Mouse (Mus musculus) layer of hippocampus, adult 11-12 months (tissue): ENCODE measurements at regions not wholly inside any gene's neighbourhood (a gene's known extent, or its start where the extent isn't known, plus 50 kb on each side); places are given as distances from the start of the nearest gene placed in this dataset.

Source experiments
- DNase-seq: peaks from one replicate; pipeline ENCODE4 v3.0.0; 2022; ENCODE audit warnings: low spot score

GRCm38 (mm10) chr3:50813760-50814400 lies 370.5 kb upstream of the Slc7a11 start:
- no peak for DNase-seq

GRCm38 (mm10) chr3:50815716-50816115 lies 372.3 kb upstream of the Slc7a11 start:
- no peak for DNase-seq

DNA sequence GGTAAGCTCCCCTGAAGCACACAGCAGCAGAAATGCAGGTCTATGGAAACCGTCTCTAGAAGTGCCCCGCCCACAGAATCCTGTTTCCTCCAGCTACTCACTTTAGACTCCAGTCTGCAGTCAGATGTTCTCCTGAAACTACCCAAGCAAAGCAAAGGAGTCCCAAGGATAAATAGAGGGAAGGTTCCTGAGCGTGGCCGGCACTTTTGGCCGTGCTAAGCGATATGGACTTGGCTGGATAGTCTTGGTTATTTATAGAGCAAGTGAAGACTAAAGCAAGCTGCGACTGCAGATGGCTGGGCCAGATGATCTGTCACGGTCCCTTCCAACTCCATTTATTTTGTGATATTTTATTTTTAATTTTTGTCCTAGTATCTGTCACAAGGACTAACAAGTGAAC lies 373.1 kb upstream of the Slc7a11 start:
- peak; percentile 64 for DNase-seq

DNA sequence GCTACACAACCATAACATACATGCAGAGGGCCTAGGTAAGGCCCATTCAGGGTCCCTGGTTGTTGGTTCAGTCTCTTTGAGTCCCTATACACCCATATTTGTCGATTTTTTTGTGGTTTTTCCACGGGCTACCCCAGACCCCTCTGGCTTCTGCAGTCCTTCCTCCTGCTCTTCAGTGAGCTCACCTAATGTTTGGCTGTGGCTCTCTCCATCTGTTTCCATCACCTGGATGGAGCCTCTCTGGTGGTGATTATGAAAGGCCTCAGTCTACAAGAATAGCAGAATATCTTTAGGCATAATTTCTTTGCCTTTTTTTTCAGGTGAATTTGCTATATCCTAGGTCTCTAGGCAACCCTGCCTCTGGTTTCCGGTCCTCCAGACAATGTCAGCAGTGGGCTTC lies 373.9 kb upstream of the Slc7a11 start:
- no peak for DNase-seq

- no peak for DNase-seq
Measured at GRCm38 (mm10) chr3:50820776-50821175, 377.4 kb upstream of the Slc7a11 start.

- no peak for DNase-seq
Measured at GRCm38 (mm10) chr3:50825534-50826423, 382.4 kb upstream of the Slc7a11 start.

DNA sequence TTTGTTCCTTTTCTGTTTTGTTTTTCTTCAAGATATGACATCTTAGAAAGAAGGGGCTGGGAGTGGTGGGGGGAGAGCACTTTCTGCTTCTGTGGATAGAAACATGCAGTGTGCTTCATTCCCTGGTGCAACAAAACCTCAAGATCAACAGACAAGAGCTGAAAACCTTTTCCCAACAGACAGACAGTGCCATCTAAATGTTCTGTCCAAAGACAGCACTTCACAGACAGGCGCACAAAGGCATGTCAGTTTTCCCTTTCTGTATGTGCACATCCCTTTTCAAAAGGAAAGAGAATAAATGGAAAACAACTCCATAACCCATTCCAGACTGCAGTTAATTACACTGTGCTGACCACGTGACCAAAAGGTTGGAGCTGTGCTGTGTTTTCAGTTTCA lies 383.0 kb upstream of the Slc7a11 start:
- no peak for DNase-seq

DNA sequence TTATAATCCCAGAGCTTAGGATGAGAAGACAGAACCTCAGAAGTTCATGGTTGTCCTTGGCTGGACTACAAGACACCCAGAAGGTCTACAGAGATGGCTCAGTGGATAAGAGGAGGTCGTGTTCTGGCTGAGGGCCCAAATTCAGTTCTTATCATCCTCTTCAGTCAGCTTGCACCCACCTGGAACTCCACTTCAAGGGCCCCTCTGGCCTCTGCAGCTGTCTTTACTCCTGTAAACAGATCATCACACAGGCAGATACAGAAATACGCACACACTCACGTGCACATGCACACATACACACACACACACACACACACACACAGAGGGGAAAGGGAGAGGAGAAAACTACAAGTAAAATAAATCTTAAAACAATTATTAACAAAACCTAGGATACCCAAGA lies 385.8 kb upstream of the Slc7a11 start:
- DNase-seq = no peak

GRCm38 (mm10) chr3:50830446-50830845 lies 387.0 kb upstream of the Slc7a11 start:
- no peak for DNase-seq

DNA sequence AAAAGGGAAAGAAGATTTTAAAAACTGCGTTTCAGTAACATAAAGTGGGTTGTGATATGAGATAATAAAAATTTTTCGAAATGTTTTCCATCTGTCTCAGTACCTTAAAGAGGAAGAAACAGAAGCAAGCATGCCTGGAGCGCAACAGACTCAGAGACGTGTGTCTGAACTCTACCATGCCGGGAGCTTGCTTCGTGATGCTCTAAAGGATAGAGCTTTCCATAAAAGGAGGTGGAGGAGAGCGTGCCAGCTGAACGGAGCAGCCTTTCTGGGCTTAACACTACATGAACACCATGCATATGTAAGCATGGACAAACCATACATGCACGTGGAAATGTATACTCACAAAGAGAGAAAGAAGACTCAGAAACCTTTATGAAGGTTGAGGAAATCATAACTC lies 387.5 kb upstream of the Slc7a11 start:
- no peak for DNase-seq

DNA sequence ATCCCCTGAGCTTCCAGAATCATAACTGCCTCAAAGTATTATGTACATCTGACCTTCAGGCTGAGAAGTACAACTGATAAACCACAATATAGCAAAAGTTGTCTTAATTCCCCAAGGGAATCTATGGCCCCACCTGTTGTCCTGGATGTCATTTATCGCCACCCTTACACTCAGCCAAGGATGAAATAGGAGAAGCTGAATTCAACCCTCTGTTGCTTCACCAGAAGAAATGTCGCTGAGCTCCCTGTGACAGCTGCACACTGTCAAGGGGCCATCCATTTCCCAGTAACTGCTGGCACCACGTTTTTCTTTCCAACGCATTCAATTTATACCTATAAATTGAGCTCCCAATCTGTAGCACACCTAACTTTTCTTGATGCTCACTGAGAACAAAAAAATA lies 382.0 kb upstream of the Noct start:
- DNase-seq = no peak

DNA sequence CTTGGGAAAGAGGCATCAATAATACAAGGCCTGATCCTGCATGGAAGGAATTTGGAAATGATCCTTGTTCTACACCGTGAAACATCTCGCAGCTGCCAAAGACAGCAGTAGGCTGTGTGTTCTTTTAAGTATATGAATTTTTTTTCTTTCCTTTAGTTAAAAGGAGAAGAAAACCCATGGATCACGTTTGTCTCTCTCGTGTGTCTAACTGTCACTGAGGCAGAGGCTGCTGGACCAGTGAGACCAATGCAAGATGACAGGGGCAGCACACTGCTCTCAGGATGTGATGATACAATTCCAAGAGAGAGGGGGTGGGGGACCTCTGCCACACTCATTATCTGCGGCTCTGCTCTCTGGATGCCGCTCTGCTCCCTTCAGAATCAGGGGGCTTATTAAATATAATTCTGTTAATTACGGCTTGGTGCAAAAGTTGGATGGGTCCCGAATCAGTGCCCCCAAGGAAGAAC lies 379.4 kb upstream of the Noct start:
- DNase-seq = no peak

DNA sequence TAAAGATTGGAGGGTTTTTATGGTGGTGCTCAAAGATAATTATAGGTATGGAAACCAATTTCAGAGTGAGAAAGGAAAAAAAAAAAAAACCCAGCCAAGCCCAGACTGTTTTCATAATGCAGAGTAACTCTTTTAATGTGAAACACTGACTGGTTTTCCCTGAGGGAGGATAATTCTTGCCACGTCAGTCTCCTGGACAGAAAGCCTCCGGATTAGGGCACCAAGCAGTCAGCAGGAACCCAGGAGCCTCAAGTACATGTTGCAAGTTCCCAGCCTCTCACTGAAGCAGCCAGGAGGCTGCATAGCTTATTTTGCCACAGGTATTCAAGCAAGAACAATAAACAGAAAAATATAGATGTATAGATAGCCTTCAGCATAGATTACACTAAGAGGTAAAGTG lies 378.9 kb upstream of the Noct start:
- no peak for DNase-seq

DNA sequence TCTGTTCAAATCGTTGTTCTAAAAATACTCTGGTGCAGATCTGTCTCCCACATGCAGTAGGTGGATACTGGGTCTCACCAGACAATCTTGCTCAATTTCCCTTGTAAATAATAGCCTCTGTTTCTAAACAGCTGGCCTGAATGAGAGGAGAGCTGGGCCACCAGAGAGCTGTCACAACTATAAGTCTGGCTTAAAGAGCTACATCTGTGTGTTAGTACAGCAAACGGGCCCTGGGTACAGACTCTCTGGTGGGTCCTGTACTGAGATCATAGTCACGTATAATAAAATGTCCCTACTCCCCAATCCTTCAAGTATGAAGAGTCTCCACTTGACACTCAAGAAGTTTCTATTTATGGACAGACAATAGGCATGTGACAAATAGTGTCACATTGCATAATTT lies 375.7 kb upstream of the Noct start:
- DNase-seq = no peak

DNA sequence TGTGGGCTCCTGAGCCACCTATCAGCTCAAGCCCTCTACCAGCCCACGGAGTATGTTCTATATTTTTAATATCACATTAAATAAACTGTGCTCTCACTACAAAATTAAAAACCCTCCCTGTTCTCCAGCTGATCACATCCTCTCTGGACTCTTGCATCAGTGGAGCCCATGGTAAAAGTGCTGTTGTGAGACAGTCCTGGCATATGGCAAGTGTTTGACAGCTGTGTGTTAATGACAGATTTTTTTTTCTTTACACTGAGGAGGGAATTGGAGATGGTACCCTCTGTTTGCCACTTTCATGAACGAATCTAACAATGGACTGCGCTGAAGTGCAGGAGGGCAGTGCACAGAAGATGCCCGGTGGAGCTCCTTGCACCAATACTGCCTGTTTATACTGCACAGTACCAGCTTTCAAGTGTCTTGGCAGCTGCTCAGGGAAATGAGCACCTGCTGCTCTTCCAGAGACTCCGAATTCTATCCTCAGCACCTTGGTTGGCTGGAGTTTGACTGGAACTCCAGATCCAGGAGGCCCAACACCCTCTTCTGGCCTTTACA lies 373.1 kb upstream of the Noct start:
- DNase-seq = no peak

DNA sequence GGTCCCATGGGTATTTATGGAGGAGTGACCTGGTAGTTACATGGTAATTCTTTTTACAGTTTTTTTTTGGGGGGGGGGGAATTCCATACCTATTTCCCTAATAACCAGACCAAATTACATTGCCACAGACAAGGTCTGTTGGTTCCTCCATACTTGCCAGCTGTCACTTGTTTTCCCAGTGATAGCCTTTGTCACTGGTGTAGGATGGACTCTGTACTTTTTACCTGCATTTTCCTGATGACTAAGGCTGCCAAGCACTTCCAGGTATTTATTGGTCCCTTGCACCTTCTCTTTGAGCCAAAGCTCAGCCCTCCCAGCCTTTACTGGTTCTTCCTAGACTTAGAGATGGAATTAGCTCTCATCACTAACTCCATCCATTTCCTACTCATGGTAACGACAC lies 357.1 kb upstream of the Noct start:
- no peak for DNase-seq

GRCm38 (mm10) chr3:50869211-50869610 lies 355.0 kb upstream of the Noct start:
- no peak for DNase-seq

DNA sequence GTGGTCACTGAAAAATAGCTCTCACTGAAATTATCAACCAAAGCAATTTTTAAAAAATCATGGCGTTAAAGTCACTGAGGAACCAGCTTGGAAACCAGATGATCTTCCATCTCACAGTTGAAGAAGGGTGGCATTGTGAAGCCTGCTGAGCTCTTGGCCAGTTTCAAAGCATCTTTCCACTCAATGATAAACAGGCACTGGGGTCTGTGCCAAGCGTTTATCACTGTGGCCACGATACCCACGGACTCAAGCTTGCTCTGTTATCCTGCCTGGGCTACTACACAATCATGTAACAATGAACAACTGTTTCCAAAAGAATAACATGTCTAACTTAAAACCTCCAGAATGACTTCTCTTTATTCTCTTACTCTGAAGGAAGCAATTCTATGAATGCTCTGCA lies 345.2 kb upstream of the Noct start:
- DNase-seq = no peak

DNA sequence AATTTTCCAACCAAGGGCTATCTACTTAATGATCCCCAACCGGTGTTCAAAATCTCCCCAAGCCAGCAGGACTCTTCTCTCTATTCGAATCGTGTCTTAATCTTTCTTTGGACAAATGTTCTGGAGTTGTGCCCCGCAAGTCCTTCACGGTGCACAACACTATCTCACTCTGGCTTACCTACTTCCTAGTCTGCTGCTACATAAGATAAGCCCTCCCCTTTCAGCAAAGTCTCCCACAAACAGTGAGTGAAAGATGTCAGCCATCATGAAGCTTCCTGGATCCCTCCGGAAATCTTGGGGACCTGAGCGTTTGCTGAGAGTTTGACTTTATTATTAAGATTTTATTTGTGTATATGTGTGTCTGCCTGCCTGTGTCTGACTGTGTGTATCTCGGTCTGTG lies 344.7 kb upstream of the Noct start:
- DNase-seq = no peak

GRCm38 (mm10) chr3:50881437-50882248 lies 342.6 kb upstream of the Noct start:
- no peak for DNase-seq

GRCm38 (mm10) chr3:50882249-50882733 lies 342.0 kb upstream of the Noct start:
- DNase-seq = no peak

DNA sequence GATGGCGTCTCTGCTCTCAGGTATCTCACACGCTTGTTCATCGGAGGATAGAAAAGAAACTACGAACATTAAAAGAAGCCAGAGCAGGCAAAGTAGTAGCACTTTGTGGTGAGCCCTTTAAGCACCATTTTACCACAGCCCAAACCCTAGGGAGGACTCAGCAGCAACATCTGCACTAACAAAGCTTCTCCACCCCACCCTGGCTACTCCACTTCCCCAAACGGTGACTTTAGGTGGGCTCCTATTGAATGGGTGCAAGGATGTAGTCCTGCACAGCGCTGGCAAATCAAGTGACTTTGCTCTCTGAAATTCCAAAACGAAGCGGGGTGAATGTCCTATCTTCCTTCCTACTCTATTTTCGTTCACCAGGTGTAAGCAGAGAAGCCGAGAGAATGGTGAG lies 337.9 kb upstream of the Noct start:
- DNase-seq = no peak
